Mouse (Mus musculus): Measurements from ENCODE around the gene Zfyve28. TPM values are rescaled to one million over a fixed set of nuclear protein-coding genes. Genes with fewer than 3 reads are reported as not detected.

Gene Zfyve28
- polyA plus RNA-seq, 1 experiment from 2014 or later, result 0.64 TPM

GRCm38 (mm10) chr5:34242224-34242963, 45.9 kb downstream of the Zfyve28 start:
- no peak overlapping the region; the same call in 1 of the 2 replicates for H3K4me2 ChIP-seq
- H3K27ac ChIP-seq, result 0 out of 2 replicates have a peak overlapping the region, but pooled peaks have one; percentile 20
- ATAC-seq (ENCODE audit: borderline replicate concordance, extremely low read depth, low FRiP score, low TSS enrichment), result peak; percentile 39; the same call in 1 of the 2 replicates
- H3K9me3 ChIP-seq, result no peaks in the 10 kb centered on the region
- no peak overlapping the region for H3K4me3 ChIP-seq
- no peak overlapping the region for H3K9ac ChIP-seq
- WGBS, result 8% methylated on average over 15 of the region's 15 CpGs
- H3K36me3 ChIP-seq, result no peaks in the 10 kb centered on the region
- H3K27me3 ChIP-seq, result no peaks in the 10 kb centered on the region
- peaks cover 10% of the 10 kb centered on the region; the same call in 1 of the 2 replicates for H3K4me1 ChIP-seq

GRCm38 (mm10) chr5:34238444-34238843, 49.8 kb downstream of the Zfyve28 start:
- H3K9me3 ChIP-seq, result no peaks in the 10 kb centered on the region
- 73% methylated on average over 6 of the region's 6 CpGs for WGBS
- no peak overlapping the region for H3K9ac ChIP-seq
- no peaks in the 10 kb centered on the region for H3K36me3 ChIP-seq
- no peak overlapping the region for H3K4me3 ChIP-seq
- H3K27ac ChIP-seq, result no peak overlapping the region
- no peaks in the 10 kb centered on the region for H3K27me3 ChIP-seq
- H3K4me2 ChIP-seq, result no peak overlapping the region
- peaks cover 10% of the 10 kb centered on the region; the same call in 1 of the 2 replicates for H3K4me1 ChIP-seq
- ATAC-seq (ENCODE audit: borderline replicate concordance, extremely low read depth, low FRiP score, low TSS enrichment), result no peak

- 44% methylated on average over 10 of the region's 10 CpGs for WGBS
- no peak overlapping the region for H3K4me2 ChIP-seq
- H3K9ac ChIP-seq, result no peak overlapping the region
- H3K4me1 ChIP-seq, result no peaks in the 10 kb centered on the region
- no peak for ATAC-seq (ENCODE audit: borderline replicate concordance, extremely low read depth, low FRiP score, low TSS enrichment)
- H3K36me3 ChIP-seq, result no peaks in the 10 kb centered on the region
- H3K27ac ChIP-seq, result no peak overlapping the region
- H3K9me3 ChIP-seq, result no peaks in the 10 kb centered on the region
- H3K27me3 ChIP-seq, result no peaks in the 10 kb centered on the region
- no peak overlapping the region for H3K4me3 ChIP-seq
Measured at GRCm38 (mm10) chr5:34235898-34236420, 52.3 kb downstream of the Zfyve28 start.

GRCm38 (mm10) chr5:34235056-34235455, 53.2 kb downstream of the Zfyve28 start:
- no peak overlapping the region for H3K9ac ChIP-seq
- H3K9me3 ChIP-seq, result no peaks in the 10 kb centered on the region
- no peaks in the 10 kb centered on the region for H3K36me3 ChIP-seq
- H3K27ac ChIP-seq, result no peak overlapping the region
- H3K4me2 ChIP-seq, result no peak overlapping the region
- WGBS, result 58% methylated on average over 4 of the region's 4 CpGs
- H3K4me3 ChIP-seq, result no peak overlapping the region
- H3K27me3 ChIP-seq, result no peaks in the 10 kb centered on the region
- ATAC-seq (ENCODE audit: borderline replicate concordance, extremely low read depth, low FRiP score, low TSS enrichment), result no peak
- H3K4me1 ChIP-seq, result no peaks in the 10 kb centered on the region

GRCm38 (mm10) chr5:34233221-34233515, 55.1 kb downstream of the Zfyve28 start:
- H3K36me3 ChIP-seq, result no peaks in the 10 kb centered on the region
- no peak for ATAC-seq (ENCODE audit: borderline replicate concordance, extremely low read depth, low FRiP score, low TSS enrichment)
- H3K9me3 ChIP-seq, result no peaks in the 10 kb centered on the region
- H3K27ac ChIP-seq, result no peak overlapping the region
- H3K9ac ChIP-seq, result no peak overlapping the region
- no peak overlapping the region for H3K4me2 ChIP-seq
- no peaks in the 10 kb centered on the region for H3K27me3 ChIP-seq
- WGBS, result 79% methylated on average over 6 of the region's 6 CpGs
- H3K4me1 ChIP-seq, result no peaks in the 10 kb centered on the region
- no peak overlapping the region for H3K4me3 ChIP-seq

- WGBS, result 63% methylated on average over 8 of the region's 8 CpGs
- Histone ChIP-seq H3K27me3 (no peaks in the 10 kb centered on the region), H3K27ac (no peak overlapping the region), H3K9me3 (no peaks in the 10 kb centered on the region), H3K4me3 (no peak overlapping the region), H3K36me3 (no peaks in the 10 kb centered on the region), H3K9ac (no peak overlapping the region), H3K4me1 (no peaks in the 10 kb centered on the region), H3K4me2 (no peak overlapping the region)
- ATAC-seq (ENCODE audit: borderline replicate concordance, extremely low read depth, low FRiP score, low TSS enrichment), result no peak
Measured at GRCm38 (mm10) chr5:34232481-34233220, 55.6 kb downstream of the Zfyve28 start.

GRCm38 (mm10) chr5:34231901-34232300, 56.3 kb downstream of the Zfyve28 start:
- no peak for ATAC-seq (ENCODE audit: borderline replicate concordance, extremely low read depth, low FRiP score, low TSS enrichment)

GRCm38 (mm10) chr5:34230599-34231485, 57.4 kb downstream of the Zfyve28 start:
- 65% methylated on average over 9 of the region's 9 CpGs for WGBS
- H3K4me1 ChIP-seq, result no peaks in the 10 kb centered on the region
- H3K4me2 ChIP-seq, result no peak overlapping the region
- no peaks in the 10 kb centered on the region for H3K9me3 ChIP-seq
- ATAC-seq (ENCODE audit: borderline replicate concordance, extremely low read depth, low FRiP score, low TSS enrichment), result no peak
- H3K27me3 ChIP-seq, result no peaks in the 10 kb centered on the region
- H3K27ac ChIP-seq, result no peak overlapping the region
- no peaks in the 10 kb centered on the region for H3K36me3 ChIP-seq
- H3K4me3 ChIP-seq, result no peak overlapping the region
- no peak overlapping the region for H3K9ac ChIP-seq

More at GRCm38 (mm10) chr5:34231901-34232300, 56.3 kb downstream of the Zfyve28 start:
- H3K36me3 ChIP-seq, result no peaks in the 10 kb centered on the region
- WGBS, result 79% methylated on average over 6 of the region's 6 CpGs
- no peak overlapping the region for H3K4me3 ChIP-seq
- H3K9me3 ChIP-seq, result no peaks in the 10 kb centered on the region
- no peak overlapping the region for H3K4me2 ChIP-seq
- H3K4me1 ChIP-seq, result no peaks in the 10 kb centered on the region
- H3K27ac ChIP-seq, result no peak overlapping the region
- no peak overlapping the region for H3K9ac ChIP-seq
- H3K27me3 ChIP-seq, result no peaks in the 10 kb centered on the region

GRCm38 (mm10) chr5:34229503-34229902, 58.7 kb downstream of the Zfyve28 start:
- WGBS, result 88% methylated on average over 5 of the region's 5 CpGs

GRCm38 (mm10) chr5:34225516-34225915, 62.7 kb downstream of the Zfyve28 start:
- H3K4me1 ChIP-seq, result no peaks in the 10 kb centered on the region
- H3K36me3 ChIP-seq, result no peaks in the 10 kb centered on the region
- no peak overlapping the region for H3K4me3 ChIP-seq
- no peaks in the 10 kb centered on the region for H3K9me3 ChIP-seq
- no peak overlapping the region for H3K4me2 ChIP-seq
- no peak overlapping the region for H3K27ac ChIP-seq
- H3K9ac ChIP-seq, result no peak overlapping the region
- 94% methylated on average over 2 of the region's 2 CpGs for WGBS
- H3K27me3 ChIP-seq, result no peaks in the 10 kb centered on the region
- no peak for ATAC-seq (ENCODE audit: borderline replicate concordance, extremely low read depth, low FRiP score, low TSS enrichment)

More at GRCm38 (mm10) chr5:34229503-34229902, 58.7 kb downstream of the Zfyve28 start:
- Histone ChIP-seq H3K4me1 (no peaks in the 10 kb centered on the region), H3K4me2 (no peak overlapping the region), H3K4me3 (no peak overlapping the region), H3K27ac (no peak overlapping the region), H3K9ac (no peak overlapping the region), H3K36me3 (no peaks in the 10 kb centered on the region), H3K27me3 (no peaks in the 10 kb centered on the region), H3K9me3 (no peaks in the 10 kb centered on the region)
- ATAC-seq (ENCODE audit: borderline replicate concordance, extremely low read depth, low FRiP score, low TSS enrichment), result no peak

GRCm38 (mm10) chr5:34224515-34224914, 63.7 kb downstream of the Zfyve28 start:
- H3K9ac ChIP-seq, result no peak overlapping the region
- 78% methylated on average over 5 of the region's 5 CpGs for WGBS
- H3K4me2 ChIP-seq, result no peak overlapping the region
- H3K36me3 ChIP-seq, result no peaks in the 10 kb centered on the region
- H3K4me1 ChIP-seq, result no peaks in the 10 kb centered on the region
- no peak overlapping the region for H3K4me3 ChIP-seq
- no peaks in the 10 kb centered on the region for H3K9me3 ChIP-seq
- no peaks in the 10 kb centered on the region for H3K27me3 ChIP-seq
- H3K27ac ChIP-seq, result no peak overlapping the region
- no peak for ATAC-seq (ENCODE audit: borderline replicate concordance, extremely low read depth, low FRiP score, low TSS enrichment)
